Comparison of ENCODE assay signal across 8 mouse cellular contexts in genomic region chr15:85652871-85653337, GRCm38 (mm10).
A peak's percentile ranks its signal among the peaks of the same experiment; 100 is the strongest.
DNase-seq lines count a peak whose midpoint lies in the region; ATAC-seq lines count a peak whose summit lies in the region.

No protein-coding gene starts in this region.

- peak overlapping the region; percentile 86 for H3K9ac ChIP-seq in kidney, embryonic 16.5 days (replicated peaks; ENCODE audit: low read length)
- peak overlapping the region; percentile 61 for H3K9ac ChIP-seq in neural tube, embryonic 15.5 days (replicated peaks)

- no peak; the same call in 1 of the 2 replicates for ATAC-seq in kidney, embryonic 16.5 days (ENCODE audit: low FRiP score, low TSS enrichment)
- peak; percentile 21 for ATAC-seq in neural tube, embryonic 15.5 days (ENCODE audit: low FRiP score)

- no peaks in the 10 kb centered on the region for H3K27me3 ChIP-seq in kidney, embryonic 16.5 days (ENCODE audit: insufficient read depth, low read length)
- no peaks in the 10 kb centered on the region for H3K27me3 ChIP-seq in neural tube, embryonic 15.5 days (replicated peaks)

- peak; percentile 69 for DNase-seq in layer of hippocampus, adult 9-11 months
- DNase-seq in layer of hippocampus, adult 8-10 months (ENCODE audit: low spot score in 2 of 2) = no peak
- DNase-seq in adrenal gland, postnatal 25 days = peak; percentile 26
- DNase-seq in cerebellum, postnatal 36 days = peak; percentile 68 to 69
- no peak for DNase-seq in ovary, postnatal 10 days (ENCODE audit: low spot score)
- no peak for DNase-seq in embryo, embryonic 10 days (ENCODE audit: low spot score)

- H3K4me2 ChIP-seq in kidney, embryonic 16.5 days (replicated peaks; ENCODE audit: low read depth, low read length) = peak overlapping the region; percentile 88
- peak overlapping the region; percentile 75 for H3K4me2 ChIP-seq in neural tube, embryonic 15.5 days

- no peaks in the 10 kb centered on the region for H3K36me3 ChIP-seq in kidney, embryonic 16.5 days (ENCODE audit: insufficient read depth, low read length)
- no peaks in the 10 kb centered on the region for H3K36me3 ChIP-seq in neural tube, embryonic 15.5 days

- peak overlapping the region; percentile 99 for H3K27ac ChIP-seq in kidney, embryonic 16.5 days (ENCODE audit: low read length)
- H3K27ac ChIP-seq in neural tube, embryonic 15.5 days (replicated peaks) = peak overlapping the region; percentile 100

- 43% methylated on average over 9 of the region's 9 CpGs for WGBS in kidney, embryonic 16.5 days
- 6% methylated on average over 9 of the region's 9 CpGs for WGBS in neural tube, embryonic 15.5 days

- H3K4me1 ChIP-seq in kidney, embryonic 16.5 days (ENCODE audit: insufficient read depth, low read length) = peaks cover 43% of the 10 kb centered on the region
- peaks cover 65% of the 10 kb centered on the region for H3K4me1 ChIP-seq in neural tube, embryonic 15.5 days

- H3K9me3 ChIP-seq in kidney, embryonic 16.5 days (ENCODE audit: low read length) = no peaks in the 10 kb centered on the region
- no peaks in the 10 kb centered on the region for H3K9me3 ChIP-seq in neural tube, embryonic 15.5 days (replicated peaks)

- peak overlapping the region; percentile 52 for H3K4me3 ChIP-seq in kidney, embryonic 16.5 days (ENCODE audit: low read length)
- peak overlapping the region; percentile 43 for H3K4me3 ChIP-seq in neural tube, embryonic 15.5 days (replicated peaks)

Comparison
In these comparisons a context has a peak if more than half of its experiments do, and no peak if none do; other contexts are left out.
1. DNase-seq: peak in layer of hippocampus, adult 9-11 months (single experiment), adrenal gland, postnatal 25 days (single experiment) and cerebellum, postnatal 36 days (2 of 2); none in layer of hippocampus, adult 8-10 months (0 of 2), ovary, postnatal 10 days (single experiment) and embryo, embryonic 10 days (single experiment).